Mouse (Mus musculus) CH12.LX (cell line): ENCODE measurements around the gene Armc3.

Experiments
- BHLHE40 ChIP-seq: IDR thresholded peaks from 2 replicates; pipeline ENCODE4 v1.6.1; 2011; ENCODE audit warnings: mild to moderate bottlenecking, low read depth, low read length, improper control_type of control experiment
- CTCF ChIP-seq, 2 experiments: IDR thresholded peaks in 1 of 2; conservative IDR thresholded peaks in 1 of 2; 2 replicates each; pipeline ENCODE4 v1.5.1; 2011 to 2012; ENCODE audit warnings: low read depth in 2 of 2, low read length in 2 of 2, improper control_type of control experiment in 1 of 2, inconsistent platforms in 1 of 2, mild to moderate bottlenecking in 1 of 2, moderate library complexity in 1 of 2
- EP300 ChIP-seq: IDR thresholded peaks from 2 replicates; pipeline ENCODE4 v1.6.1; 2011; ENCODE audit warnings: low read length, improper control_type of control experiment
- MAX ChIP-seq: IDR thresholded peaks from 2 replicates; pipeline ENCODE4 v1.6.1; 2011; ENCODE audit warnings: low read length, improper control_type of control experiment
- POLR2A ChIP-seq: IDR thresholded peaks from 2 replicates; pipeline ENCODE4 v1.6.1; 2011; ENCODE audit warnings: low read depth, mild to moderate bottlenecking, improper control_type of control experiment, low read length
- POLR2AphosphoS2 ChIP-seq: IDR thresholded peaks from 2 replicates; pipeline ENCODE4 v1.6.1; 2011; ENCODE audit warnings: low read depth, low read length, improper control_type of control experiment
- ZNF384 ChIP-seq: IDR thresholded peaks from 2 replicates; pipeline ENCODE4 v1.6.1; 2012; ENCODE audit warnings: low read depth, low read length, improper control_type of control experiment, inconsistent platforms

DNA sequence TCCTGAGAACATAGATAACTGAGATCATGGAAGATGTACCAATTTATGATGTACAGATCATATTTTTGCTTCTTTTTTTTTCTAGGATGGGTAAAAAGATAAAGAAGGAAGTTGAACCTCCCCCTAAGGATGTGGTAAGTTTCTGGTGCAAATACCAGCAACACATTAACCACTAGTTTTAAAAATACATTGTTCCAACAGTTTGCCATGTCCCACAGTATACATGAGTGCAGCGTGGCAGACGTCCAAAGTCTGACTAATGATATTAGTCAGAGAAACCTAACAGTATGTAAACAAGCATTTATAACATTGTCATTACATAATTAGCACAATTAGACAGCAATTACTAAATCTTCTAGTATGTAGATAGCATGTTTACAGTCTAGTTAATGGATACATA is 2.6 kb downstream of the Armc3 start:
- TF ChIP-seq MAX (no peak), BHLHE40 (no peak), POLR2AphosphoS2 (no peak), ZNF384 (no peak), EP300 (no peak), POLR2A (no peak), CTCF (conservative IDR thresholded peaks at IDR 0.05 in 1 of 2, IDR thresholded peaks at IDR 0.05 in 1 of 2; ENCODE audit: low read depth in 2 of 2, low read length in 2 of 2) (no peak)
